ENCODE assay signal across 23 mouse cellular contexts in the genomic region with DNA sequence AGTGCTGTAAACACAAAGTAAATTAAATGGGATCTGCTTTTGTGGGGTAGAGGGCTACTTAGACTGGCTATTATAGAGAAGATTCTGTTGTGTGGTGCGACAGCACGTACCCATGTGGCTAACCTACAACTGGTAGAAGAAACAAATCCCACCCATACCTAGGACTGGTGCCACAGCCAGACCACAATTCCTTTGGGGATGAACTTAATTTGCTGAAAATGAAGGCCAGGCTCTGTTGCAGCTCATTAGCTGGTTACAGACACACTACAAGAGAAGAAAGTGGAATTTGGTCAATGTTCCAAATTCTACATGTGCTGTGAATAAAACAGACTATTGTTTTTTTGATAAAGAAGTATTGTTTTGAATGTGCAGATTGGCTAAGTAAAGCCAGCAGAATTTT. TPM values are rescaled to one million over a fixed set of nuclear protein-coding genes. Genes with fewer than 3 reads are reported as not detected.
DNase-seq lines count a peak whose midpoint lies in the region; ATAC-seq lines count a peak whose summit lies in the region.
"Had no signal": no experiment of that assay in that cellular context is flagged by ENCODE, and none has a peak within 500 bp of the region (broad histone marks: within the 10 kb centered on the region; RNA-seq: fewer than 3 reads in every experiment).

No protein-coding gene starts in this region.

- peak overlapping the region; percentile 35; the same call in 1 of the 2 replicates for H3K27ac ChIP-seq in heart, embryonic 15.5 days
- H3K27ac ChIP-seq in lung, embryonic 15.5 days: peak overlapping the region; percentile 67
- H3K27ac ChIP-seq in embryonic facial prominence, embryonic 15.5 days (replicated peaks): peak overlapping the region; percentile 55
- peak overlapping the region; percentile 75 for H3K27ac ChIP-seq in limb, embryonic 15.5 days
- H3K27ac ChIP-seq: forebrain, embryonic 12.5 days; hindbrain, postnatal 0 days; layer of hippocampus, adult 2 months; left cerebral cortex, adult 2 months; liver, embryonic 15.5 days had no signal

- 78% methylated on average over 2 of the region's 2 CpGs for WGBS in heart, embryonic 15.5 days
- WGBS in lung, embryonic 15.5 days: 76% methylated on average over 2 of the region's 2 CpGs
- WGBS in embryonic facial prominence, embryonic 15.5 days: 43% methylated on average over 2 of the region's 2 CpGs
- WGBS in limb, embryonic 15.5 days: 46% methylated on average over 2 of the region's 2 CpGs

- H3K4me1 ChIP-seq in heart, embryonic 15.5 days (replicated peaks): no peaks in the 10 kb centered on the region
- H3K4me1 ChIP-seq in lung, embryonic 15.5 days: peaks cover 9% of the 10 kb centered on the region; the same call in 1 of the 2 replicates
- H3K4me1 ChIP-seq in embryonic facial prominence, embryonic 15.5 days: peaks cover 12% of the 10 kb centered on the region; the same call in 1 of the 2 replicates
- peaks cover 6% of the 10 kb centered on the region; the same call in 1 of the 2 replicates for H3K4me1 ChIP-seq in limb, embryonic 15.5 days
- H3K4me1 ChIP-seq: liver, embryonic 15.5 days had no signal

- H3K9me3 ChIP-seq in heart, embryonic 15.5 days (replicated peaks): no peaks in the 10 kb centered on the region
- no peaks in the 10 kb centered on the region for H3K9me3 ChIP-seq in lung, embryonic 15.5 days
- no peaks in the 10 kb centered on the region for H3K9me3 ChIP-seq in embryonic facial prominence, embryonic 15.5 days (replicated peaks)
- no peaks in the 10 kb centered on the region for H3K9me3 ChIP-seq in limb, embryonic 15.5 days
- H3K9me3 ChIP-seq: forebrain, embryonic 12.5 days; G1E; liver, embryonic 15.5 days had no signal

- no peak overlapping the region for H3K4me2 ChIP-seq in heart, embryonic 15.5 days
- no peak overlapping the region for H3K4me2 ChIP-seq in lung, embryonic 15.5 days
- no peak overlapping the region for H3K4me2 ChIP-seq in embryonic facial prominence, embryonic 15.5 days (replicated peaks)
- no peak overlapping the region for H3K4me2 ChIP-seq in limb, embryonic 15.5 days
- H3K4me2 ChIP-seq: forebrain, embryonic 12.5 days; liver, embryonic 15.5 days; midbrain, embryonic 11.5 days had no signal

- ATAC-seq in heart, embryonic 15.5 days (replicated peaks; ENCODE audit: insufficient number of reproducible peaks, insufficient read depth, low FRiP score, low read depth): no peak
- peak; percentile 62; the same call in 1 of the 2 replicates for ATAC-seq in lung, embryonic 15.5 days (ENCODE audit: borderline replicate concordance, extremely low read depth, low FRiP score, low TSS enrichment)
- ATAC-seq in embryonic facial prominence, embryonic 15.5 days (ENCODE audit: insufficient number of reproducible peaks, low FRiP score, low TSS enrichment, low read depth): peak; percentile 85
- ATAC-seq in limb, embryonic 15.5 days (ENCODE audit: insufficient number of reproducible peaks, low FRiP score, low TSS enrichment, low read depth): peak; percentile 79
- ATAC-seq: hindbrain, postnatal 0 days; intestine, postnatal 0 days had no signal

- no peaks in the 10 kb centered on the region for H3K27me3 ChIP-seq in heart, embryonic 15.5 days
- H3K27me3 ChIP-seq in lung, embryonic 15.5 days: no peaks in the 10 kb centered on the region
- H3K27me3 ChIP-seq in embryonic facial prominence, embryonic 15.5 days: no peaks in the 10 kb centered on the region
- H3K27me3 ChIP-seq in limb, embryonic 15.5 days: no peaks in the 10 kb centered on the region
- H3K27me3 ChIP-seq: forebrain, embryonic 12.5 days; liver, embryonic 15.5 days had no signal

- no peak overlapping the region for H3K4me3 ChIP-seq in heart, embryonic 15.5 days
- H3K4me3 ChIP-seq in lung, embryonic 15.5 days: no peak overlapping the region
- no peak overlapping the region for H3K4me3 ChIP-seq in embryonic facial prominence, embryonic 15.5 days (replicated peaks)
- H3K4me3 ChIP-seq in limb, embryonic 15.5 days: no peak overlapping the region
- H3K4me3 ChIP-seq: forebrain, embryonic 12.5 days; layer of hippocampus, adult 2 months; left cerebral cortex, adult 2 months; liver, embryonic 15.5 days had no signal

- no peaks in the 10 kb centered on the region for H3K36me3 ChIP-seq in heart, embryonic 15.5 days
- H3K36me3 ChIP-seq in lung, embryonic 15.5 days: no peaks in the 10 kb centered on the region
- H3K36me3 ChIP-seq in embryonic facial prominence, embryonic 15.5 days: no peaks in the 10 kb centered on the region
- H3K36me3 ChIP-seq in limb, embryonic 15.5 days: no peaks in the 10 kb centered on the region
- H3K36me3 ChIP-seq: forebrain, embryonic 12.5 days; G1E; liver, embryonic 15.5 days had no signal

- no peak for DNase-seq in heart, adult 9 months (ENCODE audit: low spot score in 2 of 2)
- no peak for DNase-seq in lung, adult 18-20 months
- no peak for DNase-seq in layer of hippocampus, adult 9-10 months (ENCODE audit: low spot score)
- no peak for DNase-seq in layer of hippocampus, postnatal 36 days
- DNase-seq: cerebellum, adult 8-10 months; gastrocnemius, postnatal 25 days; kidney, postnatal 14 days; left cerebral cortex, postnatal 4 days; retina, postnatal 1 day; right cerebral cortex, postnatal 4 days; thymus, postnatal 14 days had no signal

- no peak overlapping the region for H3K9ac ChIP-seq in heart, embryonic 15.5 days
- no peak overlapping the region for H3K9ac ChIP-seq in lung, embryonic 15.5 days
- no peak overlapping the region for H3K9ac ChIP-seq in embryonic facial prominence, embryonic 15.5 days
- H3K9ac ChIP-seq in limb, embryonic 15.5 days: no peak overlapping the region
- H3K9ac ChIP-seq: forebrain, embryonic 12.5 days; liver, embryonic 15.5 days had no signal

RNA-seq across cellular contexts. Expression of a gene that starts 42.3 kb away (rescaled TPM):
- 88.9 and 98.0 TPM in 2 replicates for polyA plus RNA-seq in heart, embryonic 15.5 days (2015; fragmentation: Nextera tagmentation; extraction: Ambion mirVana)
- 55.9 and 57.8 TPM in 2 replicates for polyA plus RNA-seq in lung, embryonic 15.5 days (2015; fragmentation: Nextera tagmentation; extraction: Ambion mirVana)
- 166 and 185 TPM in 2 replicates for polyA plus RNA-seq in embryonic facial prominence, embryonic 15.5 days (2015; fragmentation: Nextera tagmentation; extraction: Ambion mirVana)
- polyA plus RNA-seq in limb, embryonic 15.5 days (2015; fragmentation: Nextera tagmentation; extraction: Ambion mirVana): 133 and 188 TPM in 2 replicates
- total RNA-seq in layer of hippocampus, postnatal 36 days (2021): 100 to 1,000 TPM; 105 to 122 TPM
- polyA plus RNA-seq: G1E had no signal
